Mouse (Mus musculus) heart, postnatal 0 days (tissue): ENCODE results near the gene Wnt7b. TPM values are rescaled to one million over a fixed set of nuclear protein-coding genes. Genes with fewer than 3 reads are reported as not detected.

Experiments
- ATAC-seq: fragments of 200-750 bp; cut with Nextera tagmentation; 2 replicates; pipeline ENCODE4 v1.8.0; 2017; ENCODE audit warnings: low read depth, moderate number of reproducible peaks, moderate library complexity; ENCODE audit not compliant: insufficient read depth
- DNase-seq: peaks from one replicate; pipeline ENCODE4 v3.0.0-alpha.2; 2016; ENCODE audit warnings: low spot score
- H3K27ac ChIP-seq: fragments of 300-500 bp; sonication (generic); 2 replicates; pipeline ENCODE4 v1.5.1; 2014; ENCODE audit warnings: low read depth, mild to moderate bottlenecking
- H3K27me3 ChIP-seq: fragments of 300-500 bp; sonication (generic); 2 replicates; pipeline ENCODE4 v1.6.1; 2014; ENCODE audit warnings: low read length, mixed read lengths; ENCODE audit not compliant: control insufficient read depth, insufficient read depth
- H3K36me3 ChIP-seq: fragments of 300-500 bp; sonication (generic); replicated peaks from 2 replicates; pipeline ENCODE4 v1.6.1; 2014; ENCODE audit warnings: low read length, mixed read lengths; ENCODE audit not compliant: control insufficient read depth, insufficient read depth
- H3K4me1 ChIP-seq: fragments of 300-500 bp; sonication (generic); 2 replicates; pipeline ENCODE4 v1.6.1; 2014; ENCODE audit warnings: antibody characterized with exemption; ENCODE audit not compliant: control insufficient read depth, insufficient read depth
- H3K4me2 ChIP-seq: fragments of 300-500 bp; sonication (generic); 2 replicates; pipeline ENCODE4 v1.6.1; 2014; ENCODE audit warnings: low read depth, mild to moderate bottlenecking, low read length, moderate library complexity
- H3K4me3 ChIP-seq: fragments of 300-500 bp; sonication (generic); 2 replicates; pipeline ENCODE4 v1.5.1; 2014; ENCODE audit warnings: low read depth, low read length
- H3K9ac ChIP-seq: fragments of 300-500 bp; sonication (generic); replicated peaks from 2 replicates; pipeline ENCODE4 v1.6.1; 2014; ENCODE audit warnings: low read depth, low read length, mixed read lengths
- H3K9me3 ChIP-seq: fragments of 300-500 bp; sonication (generic); replicated peaks from 2 replicates; pipeline ENCODE4 v1.6.1; 2016; ENCODE audit warnings: low read length; ENCODE audit not compliant: control insufficient read depth
- CTCF ChIP-seq: IDR thresholded peaks from 2 replicates; pipeline ENCODE4 v1.5.1; 2016; ENCODE audit warnings: antibody characterized with exemption, control low read depth, low read depth
- EP300 ChIP-seq: IDR thresholded peaks from 2 replicates; pipeline ENCODE4 v1.6.1; 2016; ENCODE audit warnings: antibody characterized with exemption, low read depth
- WGBS: fragments of 180-500 bp; shearing (Covaris S2); extraction: QIAGEN DNeasy Blood & Tissue Kit; methylation state at CpG from one replicate; pipeline ENCODE4 v1.1.7; 2014; 5-methylcytosine and 5-hydroxymethylcytosine counted together
- polyA plus RNA-seq: library from polyadenylated mRNA; unstranded; fragments of >200 nt; fragmentation: Nextera tagmentation; extraction: Ambion mirVana; gene quantifications from 2 replicates; pipeline ENCODE4 v1.2.1, GENCODE M21; 2015
- total RNA-seq: library from RNA; depleted of rRNA; stranded (reverse); fragments of >200 nt; gene quantifications from 2 replicates; pipeline ENCODE4 v1.2.3, GENCODE M21; 2014; ENCODE audit warnings: low replicate concordance

Wnt7b gene
- total and polyA plus RNA-seq, 2 experiments from 2014 or later = 0.10 to 2.6 TPM

- 33% methylated on average over 21 of the region's 21 CpGs for WGBS
- no peak overlapping the region for H3K27ac ChIP-seq
- H3K9me3 ChIP-seq = 0 out of 2 replicates have a peak, but pooled peaks cover 4% of the 10 kb centered on the region
- peaks cover 15% of the 10 kb centered on the region for H3K4me1 ChIP-seq
- no peak overlapping the region for H3K4me3 ChIP-seq
- ATAC-seq (no peak), DNase-seq (no peak)
- H3K27me3 ChIP-seq = peaks cover 13% of the 10 kb centered on the region; the same call in 1 of the 2 replicates
- no peak overlapping the region for H3K9ac ChIP-seq
- peak overlapping the region; percentile 32; the same call in 1 of the 2 replicates for H3K4me2 ChIP-seq
- no peaks in the 10 kb centered on the region for H3K36me3 ChIP-seq
- TF ChIP-seq CTCF (no peak), EP300 (no peak)
Observed at GRCm38 (mm10) chr15:85615537-85616100, 33.3 kb upstream of the Wnt7b start.

GRCm38 (mm10) chr15:85615075-85615474 is 32.8 kb upstream of the Wnt7b start:
- ATAC-seq (no peak), DNase-seq (no peak)
- H3K36me3 ChIP-seq = no peaks in the 10 kb centered on the region
- TF ChIP-seq CTCF (no peak), EP300 (no peak)
- no peak overlapping the region for H3K4me3 ChIP-seq
- 0 out of 2 replicates have a peak, but pooled peaks cover 4% of the 10 kb centered on the region for H3K9me3 ChIP-seq
- H3K4me2 ChIP-seq = peak overlapping the region; percentile 32; the same call in 1 of the 2 replicates
- H3K9ac ChIP-seq = no peak overlapping the region
- peaks cover 15% of the 10 kb centered on the region for H3K4me1 ChIP-seq
- WGBS = 48% methylated on average over 22 of the region's 22 CpGs
- H3K27ac ChIP-seq = no peak overlapping the region
- peaks cover 13% of the 10 kb centered on the region; the same call in 1 of the 2 replicates for H3K27me3 ChIP-seq

GRCm38 (mm10) chr15:85613358-85614266 is 31.3 kb upstream of the Wnt7b start:
- Histone ChIP-seq H3K27me3 (peaks cover 13% of the 10 kb centered on the region; the same call in 1 of the 2 replicates), H3K27ac (no peak overlapping the region), H3K9me3 (0 out of 2 replicates have a peak, but pooled peaks cover 2% of the 10 kb centered on the region), H3K36me3 (no peaks in the 10 kb centered on the region), H3K4me2 (no peak overlapping the region), H3K4me3 (no peak overlapping the region), H3K4me1 (peaks cover 15% of the 10 kb centered on the region), H3K9ac (no peak overlapping the region)
- no peak for DNase-seq
- TF ChIP-seq CTCF = no peak
- no peak for TF ChIP-seq EP300
- ATAC-seq = no peak
- 77% methylated on average over 17 of the region's 17 CpGs for WGBS

- H3K9ac ChIP-seq = no peak overlapping the region
- H3K27ac ChIP-seq = no peak overlapping the region
- no peak overlapping the region for H3K4me2 ChIP-seq
- H3K4me3 ChIP-seq = no peak overlapping the region
- TF ChIP-seq EP300 (no peak), CTCF (peak; percentile 64)
- H3K27me3 ChIP-seq = peaks cover 13% of the 10 kb centered on the region; the same call in 1 of the 2 replicates
- H3K4me1 ChIP-seq = peaks cover 15% of the 10 kb centered on the region
- no peak for DNase-seq
- H3K9me3 ChIP-seq = no peaks in the 10 kb centered on the region
- 81% methylated on average over 8 of the region's 8 CpGs for WGBS
- ATAC-seq = no peak
- H3K36me3 ChIP-seq = no peaks in the 10 kb centered on the region
Observed at GRCm38 (mm10) chr15:85612660-85613357, 30.5 kb upstream of the Wnt7b start.
